Mouse (Mus musculus) left cerebral cortex, postnatal 10 days (tissue): ENCODE measurements around the gene Smad6. TPM values are rescaled to one million over a fixed set of nuclear protein-coding genes. Genes with fewer than 3 reads are reported as not detected.

Source experiments
- DNase-seq, 2 experiments: peaks; one replicate each; pipeline ENCODE4 v3.0.0; 2021 to 2022; ENCODE audit warnings: low spot score in 2 of 2, mixed read lengths in 1 of 2; ENCODE audit errors: extremely low spot score in 1 of 2
- intact Hi-C: fragments of 180-260 bp; cut with DNase I; formaldehyde crosslinking; loops from one replicate; pipeline ENCODE4 v1.15.1; 2025
- total RNA-seq, 2 experiments: library from RNA; stranded (reverse); gene quantifications; 2 replicates each; pipeline ENCODE4 v1.2.3; 2021

Smad6 gene
- total RNA-seq, 2 experiments from 2014 or later, result 1.6 to 2.0 TPM

DNA sequence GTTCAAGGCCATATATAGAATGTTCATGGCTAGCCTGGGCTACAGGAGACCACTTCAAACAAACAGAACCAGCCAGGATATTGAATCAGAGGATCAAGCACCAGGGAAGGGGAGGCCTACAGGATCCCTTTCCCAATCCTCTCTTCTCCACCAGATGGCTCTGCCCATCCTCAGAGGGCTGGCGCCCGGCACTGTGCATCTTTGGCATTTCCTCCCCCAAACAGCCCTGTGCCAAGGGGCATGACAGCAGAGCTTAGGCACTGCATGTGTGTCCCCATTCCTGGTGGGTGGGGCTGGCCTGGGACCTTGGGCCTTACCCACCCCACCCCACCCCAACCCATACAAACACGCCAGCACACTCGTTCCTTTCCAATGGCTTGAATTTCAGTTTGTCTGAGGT, 24.4 kb downstream of the Smad6 start:
- intact Hi-C loops, result loop anchor here (10.0 kb wide), 1 partner anchor 87 kb away; no protein-coding TSS in a partner anchor
- DNase-seq, result no peak

DNA sequence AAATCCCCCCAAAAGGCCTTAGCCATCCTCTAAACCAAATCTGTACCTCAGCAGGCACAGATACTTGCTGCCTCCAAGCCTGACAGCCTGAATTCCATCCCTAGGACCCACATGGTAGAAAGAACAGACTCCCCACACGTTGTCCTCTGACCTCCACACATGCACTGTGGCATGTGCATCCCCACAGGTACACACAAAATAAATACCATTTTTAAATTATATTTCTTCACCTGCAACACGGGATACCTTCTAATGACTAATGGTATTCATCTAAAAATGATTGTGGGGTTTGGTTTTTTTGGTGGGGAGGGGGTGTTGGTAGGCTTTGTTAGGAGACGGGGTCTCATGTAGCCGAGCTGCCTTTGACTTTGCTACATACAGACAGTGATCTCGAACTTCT, 28.6 kb downstream of the Smad6 start:
- intact Hi-C loops, result loop anchor here (10.0 kb wide), 1 partner anchor 92 kb away; no protein-coding TSS in a partner anchor
- DNase-seq, result no peak

DNA sequence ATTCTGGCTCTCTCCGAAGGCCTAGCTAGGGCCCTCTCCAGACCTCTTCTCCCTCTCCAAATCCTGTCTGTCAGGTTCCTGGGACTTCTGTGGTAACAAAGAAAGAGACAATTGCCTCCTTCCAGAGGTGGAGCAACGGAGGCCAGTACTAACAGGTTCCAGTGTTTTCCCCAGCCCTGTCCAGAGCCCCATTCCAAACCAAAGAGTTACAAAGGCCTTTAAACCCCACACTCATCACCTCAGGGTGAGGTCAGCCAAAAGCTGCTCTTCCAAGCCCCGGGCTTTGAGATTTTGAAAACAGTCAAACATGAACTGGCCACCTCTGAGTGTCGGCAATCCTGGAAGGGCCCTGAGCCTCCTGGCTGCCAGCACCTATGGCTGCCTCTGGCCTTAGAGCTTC, 29.1 kb downstream of the Smad6 start:
- DNase-seq, result no peak
- intact Hi-C loops, result loop anchor here (10.0 kb wide), 1 partner anchor 92 kb away; no protein-coding TSS in a partner anchor

DNA sequence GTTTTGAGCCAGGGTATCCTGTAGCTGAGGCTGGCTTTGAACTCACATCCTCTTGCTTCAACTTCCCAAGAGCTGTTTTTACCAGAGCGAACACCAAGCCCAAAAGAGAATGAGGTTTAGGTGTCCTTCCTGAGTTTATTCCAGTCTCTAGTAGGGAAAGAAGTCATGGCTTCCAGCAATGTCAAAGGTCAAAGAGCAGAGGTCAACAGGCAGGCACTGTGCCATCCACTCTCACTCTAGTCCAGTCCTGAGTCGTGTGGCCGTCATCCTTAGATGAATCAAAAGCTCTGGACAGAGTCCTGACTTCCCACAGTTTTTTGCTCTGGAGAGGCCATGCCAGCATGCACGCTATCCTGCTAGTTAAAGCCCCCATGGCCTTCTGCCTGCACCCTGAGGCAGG, 30.7 kb downstream of the Smad6 start:
- intact Hi-C loops, result loop anchor here (10.0 kb wide), 1 partner anchor 94 kb away; no protein-coding TSS in a partner anchor
- DNase-seq, result no peak

DNA sequence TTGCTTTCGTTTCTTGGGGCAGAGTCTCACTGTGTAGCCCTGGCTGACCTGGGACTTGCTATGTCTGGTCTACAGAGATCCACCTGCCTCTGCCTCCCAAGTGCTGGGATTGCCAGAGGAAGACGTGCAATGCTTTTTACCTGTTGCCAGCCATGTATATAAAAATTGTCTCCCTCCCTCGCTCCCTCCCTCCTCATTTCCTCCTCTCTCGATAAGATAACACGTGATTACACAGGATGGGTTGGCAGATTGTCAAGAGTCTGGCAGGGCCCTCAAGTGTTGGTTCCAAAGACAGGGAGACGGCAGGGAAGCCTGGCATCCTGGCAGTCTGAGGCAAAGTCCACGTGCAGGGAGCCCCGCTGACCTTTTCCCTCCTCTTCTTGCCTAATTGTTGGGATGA, 32.2 kb downstream of the Smad6 start:
- intact Hi-C loops, result loop anchor here (10.0 kb wide), 1 partner anchor 95 kb away; no protein-coding TSS in a partner anchor
- no peak for DNase-seq

DNA sequence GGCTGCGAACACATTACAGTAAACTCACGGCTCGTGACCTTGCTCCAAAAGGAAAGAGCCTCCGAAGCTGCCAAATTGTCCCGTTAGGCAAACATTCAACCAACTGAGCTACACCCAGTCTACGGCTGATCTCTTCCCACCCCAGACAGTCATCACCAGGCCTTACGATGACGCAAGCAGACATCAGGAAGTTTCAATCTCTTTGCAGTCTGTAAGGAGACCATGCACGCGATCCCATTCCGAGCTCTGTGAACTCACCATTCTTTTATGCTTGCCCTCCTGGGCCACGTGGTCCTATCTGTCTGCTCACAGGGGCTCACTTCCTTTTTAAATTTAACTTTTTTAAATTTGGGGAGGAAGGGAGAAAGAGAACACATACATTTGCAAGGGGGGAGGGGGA, 32.6 kb downstream of the Smad6 start:
- intact Hi-C loops, result no loop called here

DNA sequence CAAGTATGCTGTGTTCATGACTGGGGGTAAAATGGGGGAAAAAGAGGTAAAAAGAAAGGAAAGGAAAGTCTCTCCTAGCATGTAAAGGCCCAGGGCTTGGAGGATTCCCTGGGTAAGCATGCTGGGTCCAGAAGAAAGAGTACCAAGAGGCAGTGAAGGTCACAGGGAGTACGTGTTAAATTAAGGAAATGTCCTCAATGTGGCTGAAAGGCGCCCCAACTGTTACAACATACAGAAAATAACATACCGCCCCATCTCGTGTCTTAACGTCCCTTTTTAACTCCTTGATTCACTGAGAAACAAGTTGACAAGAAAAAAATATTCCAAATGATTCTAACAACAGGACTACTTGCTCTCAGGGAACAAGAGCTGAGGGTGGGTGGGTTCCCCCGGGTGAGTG, 36.7 kb downstream of the Smad6 start:
- DNase-seq, result no peak
- intact Hi-C loops, result no loop called here

More for the DNA sequence above, 32.6 kb downstream of the Smad6 start:
- DNase-seq, result no peak

DNA sequence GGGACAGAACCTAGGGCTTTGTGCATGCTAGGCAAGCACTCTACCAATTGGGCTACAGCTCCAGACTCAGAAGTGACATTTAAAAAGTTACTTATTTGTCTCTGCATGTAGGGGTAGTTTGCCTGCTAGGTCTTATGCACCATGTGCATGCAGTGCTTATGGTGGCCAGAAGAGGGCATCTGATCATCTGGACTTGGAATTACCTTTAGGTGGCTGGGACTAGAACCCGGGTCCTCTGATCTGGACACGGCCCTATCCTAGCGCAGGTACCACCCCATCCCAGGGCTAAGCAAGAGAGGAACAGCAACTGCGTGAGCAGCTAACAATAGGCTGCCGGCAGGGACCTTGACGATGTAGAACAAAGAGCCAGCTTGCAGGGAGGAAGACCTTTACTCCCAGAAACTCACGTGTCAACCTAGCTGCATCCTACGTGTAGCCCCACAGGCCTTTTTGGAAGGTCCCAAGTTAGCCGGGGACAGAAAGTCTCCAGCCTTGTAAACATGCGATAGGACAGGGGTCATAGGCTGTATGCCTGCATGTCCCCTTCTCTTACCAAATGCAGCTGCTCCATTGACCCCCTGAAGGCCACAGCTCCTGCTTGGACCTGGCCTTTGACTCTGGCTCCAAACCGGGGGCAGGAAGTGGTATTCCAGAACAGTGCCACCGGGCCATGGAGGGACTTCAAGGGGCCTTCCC, 38.8 kb downstream of the Smad6 start:
- intact Hi-C loops, result no loop called here

DNA sequence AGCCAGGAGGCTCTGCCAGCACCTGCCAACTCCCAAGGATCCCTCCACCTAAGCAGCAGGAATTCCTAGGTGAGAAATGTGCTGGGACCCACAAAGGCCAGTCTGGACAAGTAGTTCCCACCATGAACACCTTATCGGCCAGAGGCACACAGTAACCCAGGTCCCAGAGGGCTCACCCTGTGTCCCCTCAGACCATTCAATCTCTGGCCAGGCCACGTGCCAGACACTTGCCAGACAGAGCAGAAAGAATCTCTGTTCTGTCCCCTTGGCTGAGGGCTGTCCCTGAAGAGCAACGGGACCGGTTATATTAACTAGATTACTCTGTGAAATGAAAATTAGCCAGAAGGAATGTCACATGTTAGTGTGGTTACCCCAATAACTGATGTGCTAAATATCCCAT, 39.9 kb downstream of the Smad6 start:
- intact Hi-C loops, result no loop called here
- no peak for DNase-seq

More for the DNA sequence above, 38.8 kb downstream of the Smad6 start:
- no peak for DNase-seq

DNA sequence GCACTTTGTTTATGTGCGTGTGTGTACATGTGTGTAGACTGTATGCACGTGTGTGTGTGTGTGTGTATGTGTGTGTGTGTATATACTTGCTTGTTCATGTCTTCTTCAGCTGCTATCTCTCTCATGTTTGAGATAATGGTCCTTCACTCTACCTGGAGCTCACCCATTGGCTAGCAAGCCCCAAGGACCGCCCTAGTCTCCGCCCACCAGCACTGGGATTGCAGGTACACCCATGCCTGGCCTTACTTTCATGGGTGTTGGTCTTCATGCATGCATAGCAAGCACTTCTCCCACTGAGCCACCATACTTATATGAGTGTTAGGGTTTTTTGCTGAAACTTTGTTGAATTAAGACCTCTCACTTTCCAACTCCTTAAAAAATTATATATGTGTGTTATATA, 40.5 kb downstream of the Smad6 start:
- no peak for DNase-seq
- intact Hi-C loops, result no loop called here

DNA sequence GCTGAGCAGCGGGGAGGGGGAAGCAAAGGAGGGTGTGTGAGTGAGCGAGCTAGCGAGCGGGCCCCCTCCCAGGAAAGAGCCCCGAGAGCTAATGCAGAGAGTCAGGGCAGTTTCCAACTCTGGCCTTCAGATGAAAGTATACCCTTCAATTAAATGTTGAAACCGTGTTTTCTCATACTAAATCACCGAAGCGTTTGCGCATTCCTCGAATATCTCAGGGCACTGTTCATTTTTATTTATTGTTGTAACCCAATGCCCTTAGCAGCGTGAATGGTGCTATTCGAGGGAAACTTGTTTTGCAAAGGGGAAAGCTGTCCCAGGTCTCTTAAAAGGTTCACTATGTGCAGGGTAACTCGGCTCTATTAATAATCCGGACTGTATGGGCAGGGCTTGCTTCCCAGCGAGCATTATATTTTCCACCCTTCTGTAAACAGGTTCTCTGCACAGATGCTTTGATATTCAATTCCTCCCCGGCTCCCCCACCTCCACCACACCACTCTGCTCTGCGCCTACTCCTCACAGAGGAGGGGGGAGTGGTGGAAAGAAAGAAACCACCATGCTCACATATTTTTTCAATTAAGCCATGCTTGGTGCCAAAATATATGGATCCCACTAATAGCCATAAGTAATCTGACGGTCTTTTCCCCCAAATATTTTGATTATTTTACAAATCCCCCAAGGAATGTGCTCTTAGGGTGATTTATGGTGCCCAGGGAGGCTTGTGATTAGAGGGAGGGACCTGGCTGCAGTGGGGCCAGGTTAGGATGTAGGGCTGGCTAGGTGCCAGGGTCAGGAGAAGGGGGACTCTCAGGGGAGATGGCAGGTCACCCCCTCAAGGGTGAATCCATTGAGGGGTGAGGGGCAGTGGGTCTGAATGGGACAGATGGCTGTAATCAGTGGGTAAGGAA, 41.4 kb downstream of the Smad6 start:
- DNase-seq, result no peak
- intact Hi-C loops, result no loop called here

DNA sequence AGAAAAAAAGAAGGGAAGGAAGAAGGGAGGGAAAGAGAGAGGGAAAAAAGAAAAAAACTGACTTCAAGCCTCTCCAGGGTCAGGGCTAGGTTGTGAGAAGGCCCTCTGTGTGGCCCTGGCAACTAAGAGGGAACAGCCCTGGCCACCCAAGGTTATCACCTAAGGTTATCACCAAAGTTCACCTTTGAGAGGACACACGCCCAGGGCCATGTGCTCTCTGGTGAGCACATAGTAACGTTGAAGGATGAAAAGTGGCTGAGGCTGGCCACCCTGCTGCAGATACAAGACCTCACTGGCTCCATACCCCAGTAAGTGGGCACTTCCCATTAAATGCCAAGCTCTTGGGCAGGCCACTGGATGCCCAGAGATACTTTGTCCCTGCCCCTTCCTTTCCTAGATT, 42.6 kb downstream of the Smad6 start:
- DNase-seq, result no peak
- intact Hi-C loops, result no loop called here

DNA sequence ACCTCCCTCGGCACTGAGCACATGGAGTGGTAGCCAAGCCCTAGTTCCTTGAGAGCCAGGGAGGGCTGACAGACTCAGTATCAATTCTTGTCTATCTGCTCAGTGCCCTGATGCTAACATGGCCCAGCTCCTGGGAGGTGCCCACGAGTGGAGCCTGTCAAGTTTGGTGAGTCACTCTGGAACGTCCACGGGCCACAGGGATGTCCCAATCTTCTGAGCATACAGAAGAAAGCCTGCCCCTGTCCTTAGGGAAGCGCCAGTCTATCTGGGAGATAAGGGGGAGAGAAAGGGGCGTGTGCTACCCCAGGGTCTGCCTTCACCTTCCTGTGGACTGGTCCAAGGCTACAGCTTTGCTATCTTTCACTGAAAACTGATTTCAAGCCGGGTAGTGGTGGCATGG, 43.2 kb downstream of the Smad6 start:
- no peak for DNase-seq
- intact Hi-C loops, result no loop called here

DNA sequence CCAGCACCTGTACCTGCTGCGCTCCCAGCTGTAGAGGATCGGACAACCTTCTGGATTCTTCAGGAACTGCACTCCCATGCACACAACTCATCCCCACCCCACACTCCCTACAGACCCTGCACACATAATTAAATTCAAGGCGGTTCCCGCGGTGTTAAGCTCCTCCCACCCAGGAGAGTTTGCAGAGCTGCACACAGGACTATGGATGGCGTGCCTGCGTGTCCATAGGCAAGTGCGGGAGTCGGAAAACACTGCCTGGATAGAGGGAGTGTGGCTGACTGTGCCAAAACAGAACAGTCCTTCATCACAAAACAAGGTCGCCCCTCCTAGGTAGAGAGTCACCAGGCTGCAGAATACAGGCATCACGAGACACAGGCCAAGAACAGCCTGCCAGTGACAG, 45.9 kb downstream of the Smad6 start:
- intact Hi-C loops, result no loop called here
- DNase-seq, result no peak

DNA sequence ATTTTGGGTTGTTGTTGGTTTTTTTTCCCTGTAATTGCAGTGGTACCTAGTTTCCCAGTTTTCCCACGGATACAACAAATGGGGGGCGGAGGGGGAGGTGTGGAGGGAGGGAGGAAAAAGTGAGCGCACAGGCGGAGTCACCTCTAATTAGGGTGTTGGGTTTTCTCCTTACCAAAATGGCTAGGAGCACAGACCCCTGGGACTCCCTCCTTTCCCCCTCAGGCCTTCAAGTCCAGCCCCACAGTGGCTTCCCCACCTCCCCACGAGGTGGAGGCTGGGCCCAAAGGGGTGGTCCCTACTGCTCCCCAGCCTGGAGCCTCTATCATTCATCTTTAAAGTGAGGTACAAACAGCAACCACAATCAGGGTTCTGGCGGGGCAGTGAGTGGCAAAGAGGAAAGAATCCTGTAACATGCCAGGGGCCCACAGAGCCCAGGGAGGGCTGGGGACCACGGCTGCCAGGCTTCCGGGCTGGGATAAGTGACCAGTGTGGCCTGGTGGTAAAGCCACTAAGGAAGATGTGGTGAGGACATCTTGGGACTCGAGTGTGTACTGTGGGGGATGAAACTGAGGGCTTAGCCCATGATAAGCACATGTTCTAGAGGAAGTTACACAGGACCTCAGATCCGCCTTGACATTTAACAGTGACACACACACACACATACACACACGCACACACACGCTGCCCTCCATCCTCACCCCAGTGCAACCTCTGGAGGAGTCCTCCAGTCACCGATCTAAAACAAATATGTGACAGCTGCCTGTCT, 47.4 kb downstream of the Smad6 start:
- intact Hi-C loops, result no loop called here
- no peak for DNase-seq

DNA sequence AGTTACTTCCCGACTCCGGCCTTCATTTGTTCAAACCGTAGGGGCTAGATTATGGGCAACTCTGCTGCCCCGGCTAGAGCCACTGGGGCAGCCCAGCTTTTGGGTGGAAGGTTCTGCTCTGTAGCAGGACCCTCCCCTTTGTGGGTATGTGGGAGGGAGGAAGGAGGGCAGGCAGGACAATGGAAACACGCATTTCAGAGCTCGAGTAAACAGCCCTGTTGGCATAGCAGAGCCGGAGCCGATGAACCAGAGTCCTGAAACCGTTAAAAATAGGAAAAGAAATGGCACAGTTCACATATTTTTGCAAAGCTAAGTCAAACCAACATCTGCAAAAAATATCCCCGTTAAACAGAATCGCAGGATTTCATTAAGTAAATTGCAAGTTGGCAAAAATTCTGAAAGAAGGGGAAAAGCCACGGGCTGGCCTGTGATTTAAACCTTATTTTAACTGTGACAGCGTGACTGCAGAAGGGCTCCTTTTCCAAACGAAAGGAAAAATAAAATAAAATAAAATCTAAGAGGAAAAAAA, 48.1 kb downstream of the Smad6 start:
- DNase-seq, result no peak
- intact Hi-C loops, result no loop called here

DNA sequence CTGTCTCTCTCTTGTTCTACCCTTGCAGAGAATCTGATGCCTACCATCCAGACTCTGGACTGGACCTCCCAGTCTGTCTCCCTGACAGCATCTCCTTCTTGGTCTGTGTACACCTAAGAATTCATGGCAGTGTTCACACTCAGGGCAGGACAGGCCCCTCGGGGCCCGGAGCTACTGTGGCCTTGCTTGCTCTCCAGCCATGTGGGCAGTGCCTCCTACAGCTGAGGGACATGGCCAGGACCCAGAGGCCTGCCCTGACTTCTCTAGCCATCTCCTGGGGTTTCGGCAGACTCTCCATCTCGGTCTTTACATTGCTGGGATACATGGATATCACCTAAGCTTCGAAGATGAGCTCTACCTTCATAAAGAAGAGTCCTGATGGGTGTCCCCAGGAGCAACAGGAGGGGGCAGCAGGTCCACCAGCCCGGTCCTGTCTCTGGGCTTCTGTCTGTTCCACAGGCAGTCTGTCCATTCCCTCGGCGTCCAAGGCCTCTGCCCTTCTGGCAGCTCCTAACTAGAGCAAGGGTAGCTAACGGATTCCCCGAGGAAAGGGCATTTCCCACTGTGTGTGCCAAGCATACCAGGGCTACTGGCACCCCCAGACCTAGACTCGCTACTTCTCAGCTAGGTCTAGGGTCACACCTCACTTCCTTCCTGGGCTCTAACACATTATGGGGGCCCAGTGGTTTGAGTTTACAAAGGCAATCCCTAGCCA, 49.1 kb downstream of the Smad6 start:
- no peak for DNase-seq
- intact Hi-C loops, result no loop called here

DNA sequence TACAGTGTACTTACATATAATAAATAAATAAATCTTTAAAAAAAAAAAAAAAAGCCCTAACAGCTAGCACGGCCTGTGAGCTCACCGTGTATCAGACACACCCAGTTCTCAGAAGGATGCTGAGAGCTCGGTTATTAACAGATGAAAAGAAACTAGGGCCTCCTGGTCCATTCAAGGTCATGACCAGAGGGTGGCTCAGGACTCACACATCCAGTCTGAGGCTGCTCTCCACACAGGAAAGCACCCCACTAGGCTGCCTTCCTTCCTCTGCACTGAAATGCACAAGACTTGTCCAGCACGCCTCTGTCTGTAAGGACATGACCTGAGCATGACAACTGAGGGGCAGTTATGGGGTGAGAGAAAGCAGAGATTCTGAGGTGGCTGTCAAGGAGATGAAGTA, 50.3 kb downstream of the Smad6 start:
- intact Hi-C loops, result no loop called here
- DNase-seq, result no peak
